Mouse (Mus musculus) midbrain, embryonic 10.5 days (tissue): ENCODE measurements around the gene Col4a2. TPM values are rescaled to one million over a fixed set of nuclear protein-coding genes. Genes with fewer than 3 reads are reported as not detected.

Experiments
- DNase-seq: peaks from one replicate; pipeline ENCODE4 v3.0.0-alpha.2; 2017; ENCODE audit warnings: low spot score
- H3K27ac ChIP-seq: fragments of 300-500 bp; sonication (generic); replicated peaks from 2 replicates; pipeline ENCODE4 v1.5.1; 2016; ENCODE audit warnings: mild to moderate bottlenecking
- H3K27me3 ChIP-seq: fragments of 300-500 bp; sonication (generic); 2 replicates; pipeline ENCODE4 v1.6.1; 2016; ENCODE audit warnings: low read depth, mild to moderate bottlenecking; ENCODE audit not compliant: poor library complexity, severe bottlenecking
- H3K36me3 ChIP-seq: fragments of 300-500 bp; sonication (generic); 2 replicates; pipeline ENCODE4 v1.6.1; 2016; ENCODE audit warnings: mild to moderate bottlenecking, moderate library complexity
- H3K4me1 ChIP-seq: fragments of 300-500 bp; sonication (generic); 2 replicates; pipeline ENCODE4 v1.6.1; 2016
- H3K4me3 ChIP-seq: fragments of 300-500 bp; sonication (generic); 2 replicates; pipeline ENCODE4 v1.5.1; 2016; ENCODE audit warnings: mild to moderate bottlenecking, moderate library complexity
- H3K9me3 ChIP-seq: fragments of 300-500 bp; sonication (generic); replicated peaks from 2 replicates; pipeline ENCODE4 v1.6.1; 2016; ENCODE audit warnings: mild to moderate bottlenecking
- WGBS: fragments of 180-500 bp; shearing (Covaris S2); methylation state at CpG from one replicate; pipeline ENCODE4 v1.1.7; 2016; 5-methylcytosine and 5-hydroxymethylcytosine counted together
- polyA plus RNA-seq: library from polyadenylated mRNA; unstranded; fragments of >200 nt; fragmentation: Nextera tagmentation; extraction: Ambion mirVana; gene quantifications from 2 replicates; pipeline ENCODE4 v1.2.1, GENCODE M21; 2016

Col4a2 gene
- polyA plus RNA-seq, 1 experiment from 2014 or later = 43.7 TPM

GRCm38 (mm10) chr8:11335238-11335637, 22.6 kb downstream of the Col4a2 start:
- no peaks in the 10 kb centered on the region for H3K27me3 ChIP-seq
- 90% methylated on average over 4 of the region's 4 CpGs for WGBS
- no peak overlapping the region for H3K27ac ChIP-seq
- H3K36me3 ChIP-seq = no peaks in the 10 kb centered on the region
- peaks cover 19% of the 10 kb centered on the region for H3K4me1 ChIP-seq
- DNase-seq = no peak
- no peak overlapping the region for H3K4me3 ChIP-seq
- H3K9me3 ChIP-seq = no peaks in the 10 kb centered on the region

DNA sequence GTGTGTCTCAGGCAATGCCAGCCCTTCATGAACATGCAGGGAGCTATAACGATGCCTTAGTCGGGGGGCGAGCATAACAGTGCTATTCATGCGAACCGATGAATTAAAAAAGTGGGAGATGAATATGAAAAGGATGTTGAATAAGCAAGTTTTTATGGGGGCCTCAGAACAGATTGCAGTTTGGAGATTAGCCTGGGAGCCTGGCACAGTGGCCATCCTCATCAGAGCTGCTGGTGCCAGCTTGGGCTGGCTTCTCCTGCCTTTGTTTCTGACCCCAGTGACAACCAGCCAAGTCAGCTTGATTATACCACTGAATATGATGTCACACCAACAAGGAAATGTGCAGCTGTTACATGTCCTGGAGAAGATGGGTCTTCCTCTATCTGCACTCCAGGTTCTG, 23.7 kb downstream of the Col4a2 start:
- Histone ChIP-seq H3K36me3 (no peaks in the 10 kb centered on the region), H3K4me1 (peaks cover 23% of the 10 kb centered on the region), H3K27ac (no peak overlapping the region), H3K9me3 (no peaks in the 10 kb centered on the region), H3K4me3 (no peak overlapping the region), H3K27me3 (no peaks in the 10 kb centered on the region)
- DNase-seq = no peak
- WGBS = 93% methylated on average over 5 of the region's 5 CpGs

GRCm38 (mm10) chr8:11337642-11338041, 25.0 kb downstream of the Col4a2 start:
- WGBS = 86% methylated on average over 10 of the region's 10 CpGs
- no peaks in the 10 kb centered on the region for H3K27me3 ChIP-seq
- DNase-seq = no peak
- no peaks in the 10 kb centered on the region for H3K9me3 ChIP-seq
- H3K27ac ChIP-seq = no peak overlapping the region
- no peaks in the 10 kb centered on the region for H3K36me3 ChIP-seq
- no peak overlapping the region for H3K4me3 ChIP-seq
- H3K4me1 ChIP-seq = peaks cover 20% of the 10 kb centered on the region

GRCm38 (mm10) chr8:11338507-11338906, 25.9 kb downstream of the Col4a2 start:
- Histone ChIP-seq H3K27me3 (no peaks in the 10 kb centered on the region), H3K36me3 (no peaks in the 10 kb centered on the region), H3K4me3 (no peak overlapping the region), H3K27ac (no peak overlapping the region), H3K9me3 (no peaks in the 10 kb centered on the region), H3K4me1 (peaks cover 20% of the 10 kb centered on the region)
- 91% methylated on average over 9 of the region's 9 CpGs for WGBS
- no peak for DNase-seq

GRCm38 (mm10) chr8:11340310-11341110, 27.9 kb downstream of the Col4a2 start:
- no peaks in the 10 kb centered on the region for H3K9me3 ChIP-seq

DNA sequence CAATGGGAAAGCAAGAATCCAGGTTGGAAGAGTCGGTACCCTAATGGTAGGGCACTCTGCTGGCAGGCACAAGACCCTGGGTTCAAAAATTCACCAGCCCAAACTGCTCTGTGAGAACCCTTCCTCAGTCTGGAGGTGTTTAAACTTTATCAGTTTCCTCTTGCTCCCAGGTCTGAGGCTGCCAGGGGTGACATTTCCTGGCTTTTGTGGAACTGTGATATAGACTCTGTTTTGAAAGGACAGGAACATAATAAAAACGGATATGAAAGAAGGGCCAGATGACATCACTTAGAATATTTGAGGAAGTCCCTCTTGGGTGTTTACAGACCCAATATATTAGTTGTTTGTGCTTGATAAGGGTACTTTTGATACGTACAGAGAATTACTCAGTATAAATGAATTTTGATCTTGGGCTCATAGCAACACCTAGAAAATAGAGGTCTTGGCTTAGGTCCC, 28.5 kb downstream of the Col4a2 start:
- Histone ChIP-seq H3K36me3 (no peaks in the 10 kb centered on the region), H3K27ac (no peak overlapping the region), H3K4me3 (no peak overlapping the region), H3K27me3 (no peaks in the 10 kb centered on the region), H3K4me1 (peaks cover 18% of the 10 kb centered on the region), H3K9me3 (no peaks in the 10 kb centered on the region)
- WGBS = 87% methylated on average over 3 of the region's 3 CpGs
- DNase-seq = no peak

More at GRCm38 (mm10) chr8:11340310-11341110, 27.9 kb downstream of the Col4a2 start:
- H3K27me3 ChIP-seq = no peaks in the 10 kb centered on the region
- WGBS = 74% methylated on average over 12 of the region's 12 CpGs
- DNase-seq = no peak
- no peaks in the 10 kb centered on the region for H3K36me3 ChIP-seq
- H3K27ac ChIP-seq = peak overlapping the region; percentile 55
- H3K4me1 ChIP-seq = peaks cover 20% of the 10 kb centered on the region
- no peak overlapping the region for H3K4me3 ChIP-seq

GRCm38 (mm10) chr8:11344459-11344858, 31.9 kb downstream of the Col4a2 start:
- peaks cover 12% of the 10 kb centered on the region for H3K4me1 ChIP-seq
- no peaks in the 10 kb centered on the region for H3K36me3 ChIP-seq
- DNase-seq = no peak
- no peaks in the 10 kb centered on the region for H3K27me3 ChIP-seq
- WGBS = 90% methylated on average over 9 of the region's 9 CpGs
- no peak overlapping the region for H3K4me3 ChIP-seq
- H3K27ac ChIP-seq = no peak overlapping the region
- no peaks in the 10 kb centered on the region for H3K9me3 ChIP-seq

DNA sequence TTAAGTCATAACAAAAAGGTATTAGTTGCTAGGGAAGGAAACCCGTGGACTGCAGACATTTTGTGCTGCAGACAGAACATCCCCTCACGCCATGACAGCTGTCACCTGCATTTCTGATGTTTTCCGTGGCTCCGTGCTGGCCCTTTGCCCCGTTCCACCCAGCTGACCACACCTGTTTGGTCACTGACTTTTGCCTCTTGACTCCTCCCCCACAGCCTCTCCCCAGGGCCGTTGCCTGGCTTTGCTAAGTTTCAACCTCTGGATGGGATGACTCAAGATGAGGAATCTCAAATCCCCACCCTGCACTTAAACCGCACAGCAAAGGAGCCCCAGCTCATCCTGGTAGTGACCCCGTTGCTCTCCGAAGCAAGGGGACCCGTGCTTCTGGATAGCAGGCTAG, 33.6 kb downstream of the Col4a2 start:
- 89% methylated on average over 10 of the region's 10 CpGs for WGBS

GRCm38 (mm10) chr8:11347699-11348098, 35.1 kb downstream of the Col4a2 start:
- Histone ChIP-seq H3K27me3 (no peaks in the 10 kb centered on the region), H3K9me3 (no peaks in the 10 kb centered on the region), H3K4me1 (0 out of 2 replicates have a peak, but pooled peaks cover 3% of the 10 kb centered on the region), H3K36me3 (no peaks in the 10 kb centered on the region), H3K4me3 (no peak overlapping the region), H3K27ac (no peak overlapping the region)
- 89% methylated on average over 9 of the region's 9 CpGs for WGBS
- no peak for DNase-seq

More for the DNA sequence above, 33.6 kb downstream of the Col4a2 start:
- no peak for DNase-seq
- Histone ChIP-seq H3K9me3 (no peaks in the 10 kb centered on the region), H3K36me3 (no peaks in the 10 kb centered on the region), H3K27me3 (no peaks in the 10 kb centered on the region), H3K27ac (no peak overlapping the region), H3K4me3 (no peak overlapping the region), H3K4me1 (0 out of 2 replicates have a peak, but pooled peaks cover 3% of the 10 kb centered on the region)

DNA sequence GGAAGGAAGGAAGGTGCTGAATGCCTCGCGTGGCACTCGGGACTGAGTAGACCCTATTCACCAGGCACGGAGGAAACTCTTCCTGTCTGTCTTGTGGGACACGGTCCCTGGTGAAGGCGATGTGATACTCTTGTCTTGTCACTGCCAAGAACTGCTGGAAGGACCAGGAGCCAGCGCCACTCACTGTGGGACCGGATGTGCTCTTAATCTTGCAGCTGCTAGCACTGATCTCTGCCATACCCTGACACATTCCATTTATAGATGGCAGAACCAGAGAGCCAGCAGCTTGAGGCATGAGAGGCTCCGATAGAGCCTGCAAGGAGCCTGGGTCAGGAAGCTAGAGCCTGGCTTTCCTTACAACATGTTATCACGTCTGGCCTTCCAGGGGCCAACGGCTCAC, 36.0 kb downstream of the Col4a2 start:
- Histone ChIP-seq H3K4me3 (no peak overlapping the region), H3K27ac (no peak overlapping the region), H3K4me1 (0 out of 2 replicates have a peak, but pooled peaks cover 3% of the 10 kb centered on the region), H3K9me3 (no peaks in the 10 kb centered on the region), H3K27me3 (no peaks in the 10 kb centered on the region), H3K36me3 (no peaks in the 10 kb centered on the region)
- no peak for DNase-seq
- WGBS = 87% methylated on average over 11 of the region's 11 CpGs

GRCm38 (mm10) chr8:11351355-11351754, 38.8 kb downstream of the Col4a2 start:
- Histone ChIP-seq H3K27me3 (no peaks in the 10 kb centered on the region; the same call in 1 of the 2 replicates), H3K27ac (no peak overlapping the region), H3K4me3 (no peak overlapping the region), H3K36me3 (no peaks in the 10 kb centered on the region), H3K9me3 (no peaks in the 10 kb centered on the region), H3K4me1 (0 out of 2 replicates have a peak, but pooled peaks cover 3% of the 10 kb centered on the region)
- DNase-seq = no peak
- WGBS = 97% methylated on average over 6 of the region's 6 CpGs

- Histone ChIP-seq H3K4me3 (no peak overlapping the region), H3K4me1 (0 out of 2 replicates have a peak, but pooled peaks cover 3% of the 10 kb centered on the region), H3K9me3 (no peaks in the 10 kb centered on the region), H3K27me3 (no peaks in the 10 kb centered on the region; the same call in 1 of the 2 replicates), H3K36me3 (no peaks in the 10 kb centered on the region), H3K27ac (no peak overlapping the region)
- 89% methylated on average over 11 of the region's 11 CpGs for WGBS
- DNase-seq = no peak
These were observed 39.9 kb downstream of the Col4a2 start for GRCm38 (mm10) chr8:11352514-11352913.

DNA sequence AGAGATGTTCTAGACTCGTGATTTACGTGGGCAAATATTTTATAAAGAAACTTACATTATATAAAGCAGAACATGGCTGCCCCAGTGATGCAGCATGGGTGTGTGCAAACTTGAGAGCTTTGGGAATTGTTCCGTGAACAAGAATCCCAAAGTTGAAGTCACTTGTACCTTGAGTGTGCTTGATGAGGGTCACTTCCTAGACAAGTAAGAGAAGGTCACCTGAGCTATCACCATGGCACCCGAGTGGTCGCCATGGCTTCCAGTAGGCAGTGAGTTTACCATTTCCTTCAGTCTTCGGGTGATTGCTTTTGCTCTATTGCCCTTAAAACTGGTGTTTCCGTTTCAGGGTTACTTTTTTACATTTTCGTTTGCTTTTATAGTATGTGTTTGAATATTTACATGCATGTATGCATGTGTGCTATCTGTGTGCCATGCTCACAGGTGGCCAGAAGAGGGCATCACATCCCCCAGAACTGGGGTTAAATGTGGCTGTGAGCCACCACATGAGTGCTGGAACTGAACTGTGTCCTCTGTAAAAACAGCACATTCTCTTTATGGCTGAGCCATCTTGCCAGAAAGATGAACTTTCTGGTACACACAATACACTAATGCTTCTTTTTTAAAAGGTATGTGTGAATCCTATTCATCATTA, 42.3 kb downstream of the Col4a2 start:
- DNase-seq = no peak
- Histone ChIP-seq H3K4me1 (peaks cover 9% of the 10 kb centered on the region), H3K4me3 (no peak overlapping the region), H3K27ac (no peak overlapping the region), H3K36me3 (no peaks in the 10 kb centered on the region), H3K27me3 (peaks cover 9% of the 10 kb centered on the region; the same call in 1 of the 2 replicates), H3K9me3 (no peaks in the 10 kb centered on the region)
- 92% methylated on average over 8 of the region's 8 CpGs for WGBS
